Mouse (Mus musculus): ENCODE measurements around the gene Mto1.
A peak's percentile ranks its signal among the peaks of the same experiment; 100 is the strongest.
"Not testable (repeated sequence)": the region's sequence is repeated elsewhere in the genome, so short reads cannot be mapped to it uniquely, and the experiment has no call there.

Mto1 gene

DNA sequence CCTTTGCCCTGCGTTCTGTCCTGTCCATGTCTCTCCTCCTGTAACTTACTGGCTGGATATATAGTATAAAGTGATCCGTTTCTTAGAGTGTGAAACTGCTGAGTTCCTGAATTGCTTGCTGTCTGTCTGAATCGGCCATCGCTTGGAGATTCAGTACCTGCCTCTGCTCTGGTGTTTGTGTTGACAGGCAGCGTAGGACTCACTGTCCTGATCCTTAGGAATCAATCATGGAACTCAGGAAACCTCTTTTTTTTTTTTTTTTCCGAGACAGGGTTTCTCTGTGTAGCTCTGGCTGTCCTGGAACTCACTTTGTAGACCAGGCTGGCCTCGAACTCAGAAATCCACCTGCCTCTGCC lies 58.7 kb downstream of the Mto1 start:
- Histone ChIP-seq H3K9me3 (ENCODE audit: low read length) (no peaks in the 10 kb centered on the region), H3K4me1 (replicated peaks; ENCODE audit: low read depth, low read length) (peaks cover 59% of the 10 kb centered on the region), H3K36me3 (ENCODE audit: insufficient read depth, low read length) (peaks cover 9% of the 10 kb centered on the region), H3K27me3 (ENCODE audit: insufficient read depth, low read length) (no peaks in the 10 kb centered on the region), H3K4me3 (replicated peaks; ENCODE audit: low read length) (peak overlapping the region; percentile 63)
- no peak for TF ChIP-seq NANOG (IDR thresholded peaks at IDR 0.05; ENCODE audit: borderline replicate concordance, low read length)
- TF ChIP-seq CTCF (conservative IDR thresholded peaks at IDR 0.05; ENCODE audit: low read length), result no peak
- TF ChIP-seq POU5F1 (IDR thresholded peaks at IDR 0.05; ENCODE audit: borderline replicate concordance, low read length), result no peak

DNA sequence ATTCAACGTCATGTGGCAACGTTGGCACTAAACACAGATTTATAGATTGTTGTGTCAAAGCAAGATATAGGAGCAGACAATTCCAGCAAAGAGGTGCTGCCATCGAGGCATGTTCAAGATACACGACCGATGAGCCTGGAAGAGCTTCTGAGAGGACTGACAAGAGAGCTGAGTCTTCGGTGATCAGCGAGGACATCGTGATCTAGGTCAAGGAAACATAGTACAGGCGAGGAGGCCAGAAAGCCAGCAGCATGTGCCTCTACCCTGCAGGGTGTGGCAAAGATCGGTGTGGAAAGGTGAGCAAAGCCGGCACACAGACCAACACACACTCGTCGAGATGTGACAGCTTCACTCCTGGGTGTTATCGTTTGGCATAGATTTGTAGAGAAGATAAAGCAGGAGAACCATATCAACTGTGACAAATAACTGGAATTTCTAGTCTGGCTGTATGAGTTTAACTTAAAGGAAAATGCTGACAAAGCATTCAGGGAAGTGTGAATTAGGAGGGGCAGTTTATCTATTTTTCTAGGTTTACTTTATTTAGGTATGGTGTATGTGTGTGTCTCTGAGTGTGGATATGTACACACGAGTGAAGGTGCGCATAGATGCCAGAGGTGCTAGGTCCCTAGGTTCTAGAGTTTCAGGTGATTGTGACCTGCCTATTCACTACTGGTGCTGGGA lies 60.2 kb downstream of the Mto1 start:
- H3K36me3 ChIP-seq (ENCODE audit: insufficient read depth, low read length), result peaks cover 9% of the 10 kb centered on the region
- H3K4me1 ChIP-seq (replicated peaks; ENCODE audit: low read depth, low read length), result peaks cover 47% of the 10 kb centered on the region
- H3K9me3 ChIP-seq (ENCODE audit: low read length), result no peaks in the 10 kb centered on the region
- TF ChIP-seq POU5F1 (IDR thresholded peaks at IDR 0.05; ENCODE audit: borderline replicate concordance, low read length) (no peak), NANOG (IDR thresholded peaks at IDR 0.05; ENCODE audit: borderline replicate concordance, low read length) (no peak), CTCF (conservative IDR thresholded peaks at IDR 0.05; ENCODE audit: low read length) (no peak)
- H3K4me3 ChIP-seq (replicated peaks; ENCODE audit: low read length), result no peak overlapping the region
- no peaks in the 10 kb centered on the region for H3K27me3 ChIP-seq (ENCODE audit: insufficient read depth, low read length)

DNA sequence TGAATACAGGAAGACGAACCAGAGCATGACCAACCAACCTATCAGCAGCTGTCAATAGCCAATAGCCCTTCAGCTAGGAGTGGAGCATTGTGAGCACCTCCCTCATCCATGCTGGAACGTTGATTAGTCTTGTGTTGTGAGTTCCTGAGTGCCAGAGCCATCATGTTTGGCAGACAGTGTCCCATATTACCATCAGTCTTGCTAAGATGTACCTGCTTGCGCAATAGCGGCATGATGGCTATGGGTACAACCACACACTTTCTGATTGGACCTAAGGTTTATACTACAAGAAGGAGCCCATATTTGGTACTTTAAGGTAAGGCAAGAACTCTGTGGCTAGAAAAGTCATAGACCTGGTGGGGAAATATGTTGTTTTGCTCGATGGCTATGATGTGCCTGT lies 63.7 kb downstream of the Mto1 start:
- Histone ChIP-seq H3K4me3 (replicated peaks; ENCODE audit: low read length) (no peak overlapping the region), H3K27me3 (ENCODE audit: insufficient read depth, low read length) (no peaks in the 10 kb centered on the region), H3K36me3 (ENCODE audit: insufficient read depth, low read length) (peaks cover 9% of the 10 kb centered on the region), H3K9me3 (ENCODE audit: low read length) (no peaks in the 10 kb centered on the region), H3K4me1 (replicated peaks; ENCODE audit: low read depth, low read length) (peaks cover 28% of the 10 kb centered on the region)
- TF ChIP-seq NANOG (IDR thresholded peaks at IDR 0.05; ENCODE audit: borderline replicate concordance, low read length) (no peak), CTCF (conservative IDR thresholded peaks at IDR 0.05; ENCODE audit: low read length) (no peak), POU5F1 (IDR thresholded peaks at IDR 0.05; ENCODE audit: borderline replicate concordance, low read length) (no peak)

DNA sequence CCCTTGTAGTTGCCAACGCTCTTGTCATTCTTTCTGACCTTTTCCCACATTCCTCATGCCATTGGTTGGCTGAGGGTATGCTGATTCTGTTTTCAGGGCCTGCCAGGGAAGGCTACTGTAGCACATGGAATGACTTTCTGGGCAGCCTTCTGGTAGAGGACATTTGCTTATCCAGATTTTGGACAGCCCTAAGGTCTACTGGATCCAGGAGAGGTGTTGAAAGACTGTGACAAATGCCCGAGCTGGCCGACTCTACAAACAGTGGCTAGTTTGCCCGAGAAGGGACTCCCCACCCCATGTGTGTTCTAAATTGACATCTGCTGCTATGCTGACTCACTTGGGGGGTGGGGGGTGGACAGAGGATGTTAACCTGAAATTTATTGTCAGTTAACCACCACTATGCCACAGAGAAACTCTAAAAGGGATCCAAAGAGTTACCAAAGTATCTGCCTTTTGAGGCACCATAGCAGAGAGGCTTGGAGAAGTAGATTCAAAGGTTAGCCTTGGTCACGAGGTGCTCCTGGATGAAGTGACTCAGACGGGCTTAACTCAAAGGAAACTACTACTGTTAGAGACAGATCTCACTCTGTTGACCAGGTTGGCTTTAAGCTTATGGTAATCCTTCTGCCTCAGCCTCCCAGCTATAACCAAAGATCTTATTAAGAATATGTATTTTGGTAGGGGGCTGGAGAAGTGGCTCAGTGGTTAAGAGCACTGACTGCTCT lies 65.9 kb downstream of the Mto1 start:
- TF ChIP-seq NANOG (IDR thresholded peaks at IDR 0.05; ENCODE audit: borderline replicate concordance, low read length) (no peak), POU5F1 (IDR thresholded peaks at IDR 0.05; ENCODE audit: borderline replicate concordance, low read length) (no peak), CTCF (conservative IDR thresholded peaks at IDR 0.05; ENCODE audit: low read length) (no peak)
- Histone ChIP-seq H3K27me3 (ENCODE audit: insufficient read depth, low read length) (no peaks in the 10 kb centered on the region), H3K4me1 (replicated peaks; ENCODE audit: low read depth, low read length) (peaks cover 20% of the 10 kb centered on the region), H3K9me3 (ENCODE audit: low read length) (no peaks in the 10 kb centered on the region), H3K4me3 (replicated peaks; ENCODE audit: low read length) (no peak overlapping the region), H3K36me3 (ENCODE audit: insufficient read depth, low read length) (no peaks in the 10 kb centered on the region)

DNA sequence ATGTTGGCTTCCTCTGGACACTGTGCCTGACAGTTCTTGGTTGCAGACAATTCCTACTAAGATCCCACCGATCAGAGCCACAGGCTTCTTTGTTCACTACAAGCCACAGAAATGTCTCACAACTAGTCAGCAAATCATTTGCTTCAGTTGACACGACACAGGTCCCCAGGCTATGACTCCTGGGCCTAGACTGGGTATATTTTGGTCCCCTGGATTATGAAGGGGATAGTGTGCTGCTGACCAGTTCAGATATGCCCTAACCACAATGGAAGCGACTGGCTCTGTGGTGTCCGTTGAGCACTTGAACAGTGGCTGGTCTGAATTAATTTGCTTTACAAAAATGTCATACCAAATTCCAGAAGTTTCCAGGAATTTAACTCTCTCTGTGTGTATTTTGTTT lies 66.7 kb downstream of the Mto1 start:
- Histone ChIP-seq H3K4me1 (replicated peaks; ENCODE audit: low read depth, low read length) (peaks cover 21% of the 10 kb centered on the region), H3K9me3 (ENCODE audit: low read length) (no peaks in the 10 kb centered on the region), H3K27me3 (ENCODE audit: insufficient read depth, low read length) (no peaks in the 10 kb centered on the region), H3K4me3 (replicated peaks; ENCODE audit: low read length) (no peak overlapping the region), H3K36me3 (ENCODE audit: insufficient read depth, low read length) (no peaks in the 10 kb centered on the region)
- no peak for TF ChIP-seq POU5F1 (IDR thresholded peaks at IDR 0.05; ENCODE audit: borderline replicate concordance, low read length)
- no peak for TF ChIP-seq NANOG (IDR thresholded peaks at IDR 0.05; ENCODE audit: borderline replicate concordance, low read length)
- no peak for TF ChIP-seq CTCF (conservative IDR thresholded peaks at IDR 0.05; ENCODE audit: low read length)

DNA sequence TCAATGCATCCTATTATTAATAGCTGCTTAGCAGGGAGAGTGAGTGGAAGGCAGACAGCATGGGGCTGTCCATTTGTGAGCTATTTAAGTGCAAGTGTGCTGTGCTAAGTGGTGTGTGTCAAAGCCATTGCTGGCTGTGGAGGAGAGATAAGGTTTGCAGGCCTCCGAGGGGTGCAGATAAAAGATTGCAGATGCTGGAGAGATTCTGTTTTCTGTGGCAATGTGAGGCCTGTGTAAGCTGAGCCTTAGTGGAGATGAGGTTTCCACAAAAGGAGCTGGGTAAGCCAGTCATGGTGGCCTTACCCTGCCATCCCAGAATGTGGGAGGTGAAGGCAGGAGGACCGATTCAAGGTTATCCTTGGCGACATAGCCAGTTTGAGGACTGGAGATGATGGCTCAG lies 68.1 kb downstream of the Mto1 start:
- Histone ChIP-seq H3K4me1 (replicated peaks; ENCODE audit: low read depth, low read length) (peaks cover 26% of the 10 kb centered on the region), H3K36me3 (ENCODE audit: insufficient read depth, low read length) (no peaks in the 10 kb centered on the region), H3K4me3 (replicated peaks; ENCODE audit: low read length) (no peak overlapping the region), H3K27me3 (ENCODE audit: insufficient read depth, low read length) (no peaks in the 10 kb centered on the region), H3K9me3 (ENCODE audit: low read length) (no peaks in the 10 kb centered on the region)
- TF ChIP-seq NANOG (IDR thresholded peaks at IDR 0.05; ENCODE audit: borderline replicate concordance, low read length), result no peak
- TF ChIP-seq CTCF (conservative IDR thresholded peaks at IDR 0.05; ENCODE audit: low read length), result no peak
- TF ChIP-seq POU5F1 (IDR thresholded peaks at IDR 0.05; ENCODE audit: borderline replicate concordance, low read length), result no peak

DNA sequence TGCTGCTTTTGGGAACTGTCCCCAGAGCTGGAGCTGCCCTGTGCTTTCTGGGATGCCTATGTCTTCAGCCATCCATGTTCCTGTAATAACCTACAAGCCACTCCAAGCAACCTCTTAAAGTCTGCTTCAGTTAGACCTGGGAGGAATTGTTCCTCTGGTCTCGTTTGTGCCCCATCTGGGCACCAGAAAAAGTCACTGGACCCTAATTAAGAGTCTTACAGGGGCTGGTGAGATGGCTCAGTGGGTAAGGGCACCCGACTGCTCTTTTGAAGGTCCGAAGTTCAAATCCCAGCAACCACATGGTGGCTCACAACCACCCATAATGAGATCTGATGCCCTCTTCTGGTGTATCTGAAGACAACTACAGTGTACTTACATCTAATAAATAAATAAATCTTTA lies 69.2 kb downstream of the Mto1 start:
- not testable (repeated sequence) for H3K4me3 ChIP-seq (replicated peaks; ENCODE audit: low read length); H3K36me3 ChIP-seq (ENCODE audit: insufficient read depth, low read length); H3K27me3 ChIP-seq (ENCODE audit: insufficient read depth, low read length); H3K9me3 ChIP-seq (ENCODE audit: low read length)
- H3K4me1 ChIP-seq (replicated peaks; ENCODE audit: low read depth, low read length), result peaks cover 26% of the 10 kb centered on the region

DNA sequence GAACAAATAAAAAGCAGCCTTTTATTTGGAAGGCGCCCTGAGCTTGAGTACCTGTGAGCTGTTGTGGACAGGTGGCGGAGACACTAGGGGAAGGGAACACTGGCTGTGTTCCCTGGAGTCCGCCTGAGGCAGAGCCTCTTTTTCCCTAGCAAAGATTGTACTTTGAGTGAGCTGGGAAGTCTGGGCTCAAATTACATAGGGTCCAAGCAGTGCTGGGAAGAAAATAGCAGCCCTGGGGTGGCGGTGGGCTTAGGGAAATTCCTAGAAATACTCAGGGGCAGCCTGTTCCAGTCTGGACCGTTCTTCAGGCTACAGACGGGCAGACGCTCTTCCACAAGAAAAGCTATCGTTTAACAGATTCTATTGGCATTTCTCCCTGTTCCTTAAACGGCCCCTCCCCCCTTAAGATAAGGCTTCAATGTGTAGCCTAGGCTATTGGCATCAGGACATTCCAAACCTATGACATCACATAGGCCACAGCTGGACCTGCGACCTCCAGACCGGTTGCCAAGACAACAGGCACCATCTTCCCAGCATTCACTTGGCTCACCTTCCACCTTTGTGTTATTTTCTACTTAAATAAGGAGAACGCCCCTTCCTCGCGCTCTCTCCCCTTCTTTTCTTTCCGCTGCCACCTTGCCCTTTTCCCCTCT lies 72.2 kb downstream of the Mto1 start:
- Histone ChIP-seq H3K4me3 (replicated peaks; ENCODE audit: low read length) (peak overlapping the region; percentile 96), H3K4me1 (replicated peaks; ENCODE audit: low read depth, low read length) (peaks cover 31% of the 10 kb centered on the region), H3K36me3 (ENCODE audit: insufficient read depth, low read length) (peaks cover 17% of the 10 kb centered on the region), H3K9me3 (ENCODE audit: low read length) (no peaks in the 10 kb centered on the region), H3K27me3 (ENCODE audit: insufficient read depth, low read length) (no peaks in the 10 kb centered on the region)
- TF ChIP-seq POU5F1 (IDR thresholded peaks at IDR 0.05; ENCODE audit: borderline replicate concordance, low read length) (no peak), NANOG (IDR thresholded peaks at IDR 0.05; ENCODE audit: borderline replicate concordance, low read length) (no peak)

Data from E14TG2a.4 (cell line).